Mouse (Mus musculus) intestine, embryonic 16.5 days (tissue): ENCODE results near the gene Fam222a. TPM values are rescaled to one million over a fixed set of nuclear protein-coding genes. Genes with fewer than 3 reads are reported as not detected.

Experiments
- ATAC-seq: fragments of 200-750 bp; cut with Nextera tagmentation; 2 replicates; pipeline ENCODE4 v1.8.0; 2017; ENCODE audit warnings: moderate TSS enrichment, moderate library complexity
- H3K27ac ChIP-seq: fragments of 300-500 bp; sonication (generic); 2 replicates; pipeline ENCODE4 v1.5.1; 2014; ENCODE audit warnings: mild to moderate bottlenecking, low read length
- H3K27me3 ChIP-seq: fragments of 300-500 bp; sonication (generic); replicated peaks from 2 replicates; pipeline ENCODE4 v1.6.1; 2014; ENCODE audit warnings: low read length, control low read depth, mixed read lengths; ENCODE audit not compliant: control insufficient read depth, insufficient read depth
- H3K36me3 ChIP-seq: fragments of 300-500 bp; sonication (generic); 2 replicates; pipeline ENCODE4 v1.6.1; 2014; ENCODE audit warnings: low read length, control low read depth; ENCODE audit not compliant: control insufficient read depth, insufficient read depth
- H3K4me1 ChIP-seq: fragments of 300-500 bp; sonication (generic); 2 replicates; pipeline ENCODE4 v1.6.1; 2014; ENCODE audit warnings: low read length, control low read depth, mixed read lengths; ENCODE audit not compliant: control insufficient read depth, insufficient read depth
- H3K4me2 ChIP-seq: fragments of 300-500 bp; sonication (generic); 2 replicates; pipeline ENCODE4 v1.6.1; 2014; ENCODE audit warnings: low read depth, low read length, control low read depth
- H3K4me3 ChIP-seq: fragments of 300-500 bp; sonication (generic); 2 replicates; pipeline ENCODE4 v1.5.1; 2014; ENCODE audit warnings: mild to moderate bottlenecking, low read length
- H3K9ac ChIP-seq: fragments of 300-500 bp; sonication (generic); 2 replicates; pipeline ENCODE4 v1.6.1; 2014; ENCODE audit warnings: low read depth, low read length
- H3K9me3 ChIP-seq: fragments of 300-500 bp; sonication (generic); 2 replicates; pipeline ENCODE4 v1.6.1; 2016; ENCODE audit warnings: low read length, control low read depth; ENCODE audit not compliant: control insufficient read depth
- WGBS: fragments of 180-500 bp; shearing (Covaris S2); extraction: QIAGEN DNeasy Blood & Tissue Kit; methylation state at CpG from one replicate; pipeline ENCODE4 v1.1.7; 2014; 5-methylcytosine and 5-hydroxymethylcytosine counted together
- polyA plus RNA-seq: library from polyadenylated mRNA; unstranded; fragments of >200 nt; fragmentation: Nextera tagmentation; extraction: Ambion mirVana; gene quantifications from 2 replicates; pipeline ENCODE4 v1.2.1, GENCODE M21; 2015

The Fam222a gene
- polyA plus RNA-seq, 1 experiment from 2014 or later = 3.9 TPM

GRCm38 (mm10) chr5:114555424-114555823, 12.4 kb upstream of the Fam222a start:
- Histone ChIP-seq H3K27ac (no peak overlapping the region), H3K9me3 (peaks cover 4% of the 10 kb centered on the region; the same call in 1 of the 2 replicates), H3K4me3 (no peak overlapping the region), H3K9ac (no peak overlapping the region), H3K4me1 (peaks cover 45% of the 10 kb centered on the region), H3K4me2 (no peak overlapping the region), H3K36me3 (no peaks in the 10 kb centered on the region), H3K27me3 (no peaks in the 10 kb centered on the region)
- WGBS = 100% methylated on average over 2 of the region's 2 CpGs
- ATAC-seq = no peak

GRCm38 (mm10) chr5:114556109-114556508, 11.7 kb upstream of the Fam222a start:
- Histone ChIP-seq H3K9ac (no peak overlapping the region), H3K4me2 (no peak overlapping the region), H3K36me3 (no peaks in the 10 kb centered on the region), H3K27me3 (no peaks in the 10 kb centered on the region), H3K9me3 (peaks cover 4% of the 10 kb centered on the region; the same call in 1 of the 2 replicates), H3K4me1 (peaks cover 43% of the 10 kb centered on the region), H3K27ac (no peak overlapping the region), H3K4me3 (no peak overlapping the region)
- no peak for ATAC-seq
- 73% methylated on average over 11 of the region's 11 CpGs for WGBS

- WGBS = 31% methylated on average over 20 of the region's 20 CpGs
- peak; percentile 84 for ATAC-seq
Observed at GRCm38 (mm10) chr5:114557765-114558731, 9.8 kb upstream of the Fam222a start.

GRCm38 (mm10) chr5:114560533-114560936, 7.3 kb upstream of the Fam222a start:
- Histone ChIP-seq H3K27ac (peak overlapping the region; percentile 69), H3K36me3 (no peaks in the 10 kb centered on the region), H3K4me1 (peaks cover 32% of the 10 kb centered on the region), H3K4me3 (peak overlapping the region; percentile 15; the same call in 1 of the 2 replicates), H3K4me2 (peak overlapping the region; percentile 24), H3K27me3 (no peaks in the 10 kb centered on the region), H3K9ac (peak overlapping the region; percentile 7; the same call in 1 of the 2 replicates), H3K9me3 (peaks cover 10% of the 10 kb centered on the region)
- 16% methylated on average over 9 of the region's 9 CpGs for WGBS
- peak; percentile 67 for ATAC-seq

More at GRCm38 (mm10) chr5:114557765-114558731, 9.8 kb upstream of the Fam222a start:
- H3K27ac ChIP-seq = peak overlapping the region; percentile 85
- no peaks in the 10 kb centered on the region for H3K36me3 ChIP-seq
- H3K27me3 ChIP-seq = no peaks in the 10 kb centered on the region
- H3K4me1 ChIP-seq = peaks cover 30% of the 10 kb centered on the region
- peak overlapping the region; percentile 1; the same call in 1 of the 2 replicates for H3K9ac ChIP-seq
- H3K9me3 ChIP-seq = peaks cover 4% of the 10 kb centered on the region; the same call in 1 of the 2 replicates
- peak overlapping the region; percentile 7 for H3K4me2 ChIP-seq
- H3K4me3 ChIP-seq = no peak overlapping the region

GRCm38 (mm10) chr5:114560965-114561364, 6.9 kb upstream of the Fam222a start:
- Histone ChIP-seq H3K4me3 (peak overlapping the region; percentile 15; the same call in 1 of the 2 replicates), H3K4me2 (peak overlapping the region; percentile 24), H3K9ac (0 out of 2 replicates have a peak overlapping the region, but pooled peaks have one; percentile 7), H3K9me3 (peaks cover 10% of the 10 kb centered on the region), H3K4me1 (peaks cover 35% of the 10 kb centered on the region), H3K36me3 (no peaks in the 10 kb centered on the region), H3K27ac (peak overlapping the region; percentile 69), H3K27me3 (no peaks in the 10 kb centered on the region)
- WGBS = 38% methylated on average over 5 of the region's 5 CpGs
- peak; percentile 77 for ATAC-seq

GRCm38 (mm10) chr5:114563994-114564393, 3.8 kb upstream of the Fam222a start:
- H3K9ac ChIP-seq = no peak overlapping the region
- peaks cover 10% of the 10 kb centered on the region for H3K9me3 ChIP-seq
- peaks cover 32% of the 10 kb centered on the region for H3K4me1 ChIP-seq
- H3K27ac ChIP-seq = no peak overlapping the region
- no peak for ATAC-seq
- WGBS = 92% methylated on average over 7 of the region's 7 CpGs
- no peaks in the 10 kb centered on the region for H3K27me3 ChIP-seq
- no peaks in the 10 kb centered on the region for H3K36me3 ChIP-seq
- no peak overlapping the region for H3K4me2 ChIP-seq
- H3K4me3 ChIP-seq = no peak overlapping the region

- peak overlapping the region; percentile 41 for H3K27ac ChIP-seq
Observed at GRCm38 (mm10) chr5:114565305-114565704, 2.5 kb upstream of the Fam222a start.

GRCm38 (mm10) chr5:114565751-114566150, 2.1 kb upstream of the Fam222a start:
- H3K36me3 ChIP-seq = no peaks in the 10 kb centered on the region
- H3K9ac ChIP-seq = 0 out of 2 replicates have a peak overlapping the region, but pooled peaks have one; percentile 37
- H3K27ac ChIP-seq = no peak overlapping the region
- H3K9me3 ChIP-seq = peaks cover 10% of the 10 kb centered on the region
- 46% methylated on average over 6 of the region's 6 CpGs for WGBS
- no peaks in the 10 kb centered on the region; the same call in 1 of the 2 replicates for H3K27me3 ChIP-seq
- peaks cover 41% of the 10 kb centered on the region for H3K4me1 ChIP-seq
- H3K4me2 ChIP-seq = peak overlapping the region; percentile 46; the same call in 1 of the 2 replicates
- no peak for ATAC-seq
- no peak overlapping the region for H3K4me3 ChIP-seq

More at GRCm38 (mm10) chr5:114565305-114565704, 2.5 kb upstream of the Fam222a start:
- no peak for ATAC-seq
- Histone ChIP-seq H3K4me1 (peaks cover 38% of the 10 kb centered on the region), H3K4me3 (peak overlapping the region; percentile 23; the same call in 1 of the 2 replicates), H3K9me3 (peaks cover 10% of the 10 kb centered on the region), H3K36me3 (no peaks in the 10 kb centered on the region), H3K9ac (peak overlapping the region; percentile 37; the same call in 1 of the 2 replicates), H3K27me3 (no peaks in the 10 kb centered on the region), H3K4me2 (peak overlapping the region; percentile 46)
- WGBS = 10% methylated on average over 12 of the region's 12 CpGs

- WGBS = 87% methylated on average over 10 of the region's 10 CpGs
- Histone ChIP-seq H3K9ac (no peak overlapping the region), H3K27ac (no peak overlapping the region), H3K27me3 (no peaks in the 10 kb centered on the region; the same call in 1 of the 2 replicates), H3K9me3 (peaks cover 10% of the 10 kb centered on the region), H3K36me3 (no peaks in the 10 kb centered on the region), H3K4me1 (peaks cover 42% of the 10 kb centered on the region), H3K4me3 (peak overlapping the region; percentile 85; the same call in 1 of the 2 replicates), H3K4me2 (no peak overlapping the region)
- ATAC-seq = no peak
Observed at GRCm38 (mm10) chr5:114566461-114566860, 1.4 kb upstream of the Fam222a start.
